Mouse (Mus musculus) A20 (cell line): ENCODE measurements at regions not wholly inside any gene's neighbourhood (a gene's known extent, or its start where the extent isn't known, plus 50 kb on each side); places are given as distances from the start of the nearest gene placed in this dataset.
A peak's percentile ranks its signal among the peaks of the same experiment; 100 is the strongest.

ENCODE experiments used
- DNase-seq: peaks from one replicate; pipeline ENCODE4 v3.0.0-alpha.2; 2011; ENCODE audit warnings: low read depth, low spot score

- DNase-seq, result no peak
These were observed 79.2 kb downstream of the 1700020N01Rik start for GRCm38 (mm10) chr10:21672171-21672570.

DNA sequence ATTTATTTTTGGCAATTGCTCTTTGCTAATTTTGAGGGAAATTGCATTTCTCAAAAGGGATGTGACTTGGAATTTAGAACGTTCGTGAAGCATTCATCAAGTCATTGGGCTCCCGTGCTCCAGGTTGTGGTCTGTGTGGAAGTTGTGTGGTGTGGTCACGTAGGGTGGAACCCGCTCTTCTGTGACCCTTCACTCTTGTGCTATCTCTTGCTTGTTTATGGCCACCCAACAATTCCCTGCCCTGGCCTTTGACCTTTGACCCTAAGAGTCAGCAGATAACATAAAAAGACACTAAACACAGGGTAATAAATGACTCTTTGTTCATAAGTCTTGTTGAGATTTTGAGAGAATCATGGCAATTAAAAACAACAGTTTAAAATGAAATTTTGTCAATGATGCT lies 79.7 kb downstream of the 1700020N01Rik start:
- DNase-seq, result no peak

GRCm38 (mm10) chr10:21673831-21674230 lies 80.9 kb downstream of the 1700020N01Rik start:
- DNase-seq, result no peak

- no peak for DNase-seq
These were observed 82.8 kb downstream of the 1700020N01Rik start for GRCm38 (mm10) chr10:21675786-21676185.

DNA sequence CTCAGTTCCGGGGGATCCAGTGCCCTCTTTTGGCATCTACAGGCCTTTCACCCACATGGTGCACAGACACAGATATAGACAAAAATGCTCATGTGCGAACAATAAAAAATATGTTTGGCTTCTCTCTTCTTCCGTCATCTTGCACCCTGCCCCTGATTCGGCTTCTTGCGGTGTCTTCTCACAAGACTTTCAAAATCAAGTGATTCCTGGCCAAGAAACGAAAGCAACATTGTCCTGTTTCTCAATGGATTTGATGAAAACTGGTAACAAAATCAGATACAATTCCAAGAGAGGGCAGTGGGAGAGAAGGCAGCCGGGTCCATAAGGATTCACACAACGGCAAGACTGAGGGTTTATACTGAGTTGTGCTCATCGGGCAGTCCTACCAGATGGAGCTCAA lies 85.0 kb downstream of the 1700020N01Rik start:
- DNase-seq, result no peak

DNA sequence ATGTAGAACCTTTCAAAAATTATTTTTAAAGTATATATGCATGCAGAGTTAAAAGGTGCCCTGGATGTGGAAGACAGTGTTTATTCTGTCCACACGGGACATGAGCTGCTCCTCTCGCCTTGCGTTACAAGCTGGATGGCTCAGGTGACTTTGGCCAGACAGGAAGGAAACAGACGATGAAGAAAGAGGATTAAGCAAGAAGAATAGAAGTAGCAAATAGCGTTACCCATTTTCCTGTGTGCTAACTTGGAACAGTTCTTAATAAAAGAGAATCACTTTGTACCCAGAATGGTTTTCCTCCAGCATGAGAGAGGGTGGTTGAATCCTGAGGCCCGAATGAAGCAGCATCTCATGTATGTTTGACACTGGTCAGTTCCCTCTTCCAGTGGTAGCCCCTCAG lies 85.4 kb downstream of the 1700020N01Rik start:
- DNase-seq, result no peak

DNA sequence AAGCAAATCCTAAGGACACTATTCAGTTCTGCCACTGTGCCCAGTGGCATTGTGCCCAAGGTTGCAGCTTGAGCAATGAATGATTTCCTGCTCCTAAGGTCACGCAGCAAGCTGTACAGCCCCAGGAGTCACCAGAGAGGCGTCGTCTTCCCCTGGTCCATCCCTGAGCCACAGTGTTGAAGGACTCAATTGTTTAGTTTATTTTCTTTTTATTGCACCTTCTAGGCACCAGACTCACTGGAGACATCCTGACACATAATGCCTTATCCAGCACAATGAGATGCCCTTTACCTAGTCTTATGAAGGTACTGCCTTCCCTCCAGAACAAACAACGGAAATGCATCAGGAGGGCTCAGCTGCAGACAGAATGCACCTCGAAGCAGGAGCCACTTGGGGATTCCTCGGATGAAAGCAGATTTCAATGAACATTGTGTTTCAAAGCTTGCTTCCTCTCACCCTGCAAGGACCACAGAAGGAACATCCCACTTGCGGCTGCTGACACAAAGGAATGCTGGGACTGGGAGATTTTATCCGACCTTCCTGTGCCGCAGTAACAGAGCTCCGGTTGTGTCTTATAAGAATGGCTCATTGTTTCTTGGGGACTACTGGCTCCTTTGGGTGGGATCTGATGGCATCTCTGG lies 86.0 kb downstream of the 1700020N01Rik start:
- no peak for DNase-seq

- no peak for DNase-seq
These were observed 87.8 kb downstream of the 1700020N01Rik start for GRCm38 (mm10) chr10:21680789-21681188.

DNA sequence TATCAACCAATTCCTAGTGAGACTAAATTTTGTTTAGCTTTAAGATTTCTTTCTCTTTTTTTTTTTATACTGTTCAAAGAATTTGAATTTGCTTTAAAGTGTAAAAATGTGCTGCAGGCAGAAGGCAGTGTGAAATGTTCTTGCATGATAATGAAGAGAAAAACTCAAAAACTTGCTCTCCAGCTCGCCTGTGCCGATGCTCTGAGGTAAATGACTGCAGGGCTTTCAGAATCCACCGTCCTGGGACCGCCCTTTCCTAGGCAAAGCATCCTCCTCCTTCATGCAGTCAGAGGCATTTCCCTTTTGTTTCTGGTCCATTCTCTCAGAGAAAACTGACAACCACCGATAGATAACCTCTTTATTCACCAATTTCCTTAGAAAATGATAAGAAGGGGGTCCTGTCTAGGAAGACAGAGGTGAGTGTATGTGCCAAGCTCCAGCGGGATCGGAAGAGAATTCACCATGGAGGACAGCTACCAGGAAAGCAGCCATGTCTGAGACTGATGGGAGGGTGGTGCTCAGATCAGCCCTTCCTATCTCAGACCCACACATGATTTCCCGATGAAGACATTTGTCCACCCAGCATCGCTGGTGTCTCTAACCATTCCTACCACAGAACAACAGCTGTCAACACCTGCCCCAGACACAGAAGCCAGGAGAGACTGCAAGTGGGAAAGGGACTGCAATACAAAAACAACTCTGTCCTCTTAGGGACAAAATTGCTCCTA lies 91.5 kb downstream of the 1700020N01Rik start:
- DNase-seq, result no peak

- no peak for DNase-seq
These were observed 92.3 kb downstream of the 1700020N01Rik start for GRCm38 (mm10) chr10:21685122-21685798.

DNA sequence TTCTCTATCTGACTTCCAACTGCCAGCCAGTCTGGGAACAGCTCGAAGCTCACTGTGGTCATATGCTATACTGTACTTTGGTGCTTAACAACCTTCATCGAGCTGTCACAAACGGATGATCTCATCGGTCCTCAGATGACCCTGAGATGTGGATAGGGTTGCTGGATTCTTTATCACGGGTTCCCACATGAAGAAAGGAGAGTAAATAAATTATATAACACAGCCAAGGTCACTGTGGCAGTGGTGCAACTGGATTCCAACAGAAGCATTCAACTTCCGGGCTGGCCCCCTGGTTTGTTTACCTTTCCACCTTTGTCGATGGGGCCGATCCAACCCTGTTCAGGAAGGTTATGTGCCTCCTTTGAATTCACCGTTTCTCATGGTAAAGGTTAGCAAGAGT lies 93.1 kb downstream of the 1700020N01Rik start:
- DNase-seq, result no peak

GRCm38 (mm10) chr10:21687484-21687883 lies 94.5 kb downstream of the 1700020N01Rik start:
- no peak for DNase-seq

DNA sequence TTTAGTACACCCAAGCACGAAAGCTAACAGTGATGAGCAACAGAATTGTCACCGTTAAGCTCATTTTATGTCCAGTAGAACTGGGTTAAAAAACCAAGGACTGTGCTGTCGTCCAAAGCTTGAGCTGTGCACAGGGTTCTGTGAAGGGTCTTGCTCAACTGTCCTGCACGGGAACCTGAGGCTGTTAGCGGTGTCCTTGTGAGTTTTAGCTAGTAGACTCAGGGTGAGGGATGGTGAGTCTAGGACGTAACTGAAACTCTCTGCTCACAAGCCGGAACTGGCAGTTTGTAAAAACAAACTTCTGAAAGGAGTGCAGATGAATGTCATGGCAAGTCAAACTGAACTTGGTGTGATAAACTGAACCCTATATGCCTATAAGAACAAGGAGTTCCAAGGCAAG lies 95.6 kb downstream of the 1700020N01Rik start:
- DNase-seq, result no peak

DNA sequence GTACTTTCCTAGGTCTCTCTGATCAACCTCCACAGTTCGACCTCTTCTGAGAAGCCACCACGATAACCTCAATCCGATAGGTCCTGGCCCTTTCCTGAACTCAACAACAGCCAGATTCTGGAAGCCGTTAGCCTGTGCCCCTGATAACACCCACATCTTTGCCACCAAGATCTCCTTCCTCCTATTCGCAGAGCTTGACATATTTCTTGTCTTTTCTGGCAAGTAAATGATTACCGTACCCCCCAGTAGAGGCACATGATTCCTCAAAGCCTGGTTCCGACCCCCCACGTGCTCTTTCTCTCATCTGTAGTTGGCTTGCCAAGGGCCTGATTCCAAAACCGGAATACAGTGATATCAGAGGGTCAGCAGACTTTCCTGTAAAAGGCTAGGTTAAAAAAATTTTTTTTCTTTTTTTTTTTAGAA lies 96.9 kb downstream of the 1700020N01Rik start:
- DNase-seq, result no peak

DNA sequence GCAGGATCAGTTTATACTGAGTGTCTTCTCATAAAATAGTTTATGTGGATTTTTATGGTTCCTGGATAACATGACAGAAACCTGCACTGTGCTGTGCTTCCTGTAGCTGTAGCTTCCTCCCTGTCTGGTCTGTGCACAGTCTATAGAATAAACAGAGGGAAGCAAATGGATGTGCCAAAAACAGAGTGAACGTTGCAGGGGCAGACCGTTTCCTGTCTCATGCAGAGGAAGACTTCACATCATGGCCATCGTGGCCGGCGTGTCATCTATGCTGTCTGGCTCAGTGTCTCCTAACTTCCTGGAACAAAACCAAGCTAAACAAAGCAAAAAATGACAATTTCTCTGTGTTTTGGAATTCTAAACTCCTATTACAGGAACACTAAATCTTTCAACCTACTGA lies 102.2 kb downstream of the 1700020N01Rik start:
- no peak for DNase-seq

DNA sequence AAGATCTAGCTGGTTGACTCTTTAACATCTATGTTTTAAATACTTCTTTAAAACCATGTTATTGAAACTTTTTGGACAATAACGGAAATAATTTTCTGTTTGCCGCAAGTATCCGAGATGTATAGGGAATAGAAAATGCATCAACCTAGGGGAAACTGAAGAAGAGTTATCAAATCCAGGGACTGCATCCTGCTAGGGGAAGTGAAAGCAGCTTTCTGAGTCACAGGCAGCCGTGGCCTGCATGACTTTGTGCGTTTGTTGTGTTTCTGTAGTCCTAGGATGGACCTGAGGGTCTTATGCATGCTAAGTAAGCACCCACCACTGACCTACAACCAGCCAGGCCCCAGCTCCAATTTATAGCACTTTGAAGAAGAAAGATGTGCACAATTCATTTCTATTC lies 103.7 kb downstream of the 1700020N01Rik start:
- DNase-seq, result peak; percentile 15

GRCm38 (mm10) chr10:21701580-21701979 lies 108.6 kb downstream of the 1700020N01Rik start:
- DNase-seq, result no peak

GRCm38 (mm10) chr10:21702134-21702533 lies 109.2 kb downstream of the 1700020N01Rik start:
- DNase-seq, result no peak

- DNase-seq, result no peak
These were observed 118.9 kb downstream of the 1700020N01Rik start for GRCm38 (mm10) chr10:21711866-21712265.

GRCm38 (mm10) chr10:21712828-21713227 lies 119.9 kb downstream of the 1700020N01Rik start:
- no peak for DNase-seq

GRCm38 (mm10) chr10:21715436-21715835 lies 122.5 kb downstream of the 1700020N01Rik start:
- no peak for DNase-seq

DNA sequence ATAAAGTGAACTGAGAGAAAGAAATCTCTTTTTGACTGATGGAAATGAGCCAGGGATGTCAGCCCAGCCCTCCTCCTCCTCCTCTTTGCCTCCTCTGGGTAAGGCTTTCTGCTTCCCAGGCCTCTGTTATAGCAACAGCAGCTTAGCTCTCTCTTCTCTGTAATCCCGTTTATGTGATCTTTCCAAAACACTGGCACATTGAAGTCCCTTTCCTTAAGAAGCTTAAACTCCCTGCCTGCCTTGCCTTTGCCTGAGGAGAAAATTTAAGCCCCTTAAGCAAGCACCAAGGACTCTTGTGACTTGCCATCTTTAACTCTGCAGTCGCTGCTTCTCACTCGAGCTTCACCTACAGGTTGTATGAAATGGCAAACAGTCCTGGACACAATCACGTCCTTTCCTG lies 125.2 kb downstream of the 1700020N01Rik start:
- DNase-seq, result no peak

- DNase-seq, result no peak
These were observed 131.4 kb downstream of the 1700020N01Rik start for GRCm38 (mm10) chr10:21724351-21724750.
